Mouse (Mus musculus) frontal cortex, adult (tissue): ENCODE data around the gene Camk2g.

Source experiments
- ATAC-seq: cut with Nextera tagmentation; 2 replicates; pipeline ENCODE4 v1.9.2; 2017; ENCODE audit warnings: mild to moderate bottlenecking, moderate library complexity, mixed read lengths; ENCODE audit not compliant: low TSS enrichment

Gene Camk2g

GRCm38 (mm10) chr14:20793758-20794531 lies at the start of gene Camk2g:
Gene Camk2g (minus strand): TSS chr14:20794088.
- peak; percentile 24; the same call in 1 of the 2 replicates for ATAC-seq

- no peak for ATAC-seq
Measured at GRCm38 (mm10) chr14:20842629-20843028, 48.7 kb upstream of the Camk2g start.

- ATAC-seq = no peak
Measured at GRCm38 (mm10) chr14:20841526-20841925, 47.6 kb upstream of the Camk2g start.

DNA sequence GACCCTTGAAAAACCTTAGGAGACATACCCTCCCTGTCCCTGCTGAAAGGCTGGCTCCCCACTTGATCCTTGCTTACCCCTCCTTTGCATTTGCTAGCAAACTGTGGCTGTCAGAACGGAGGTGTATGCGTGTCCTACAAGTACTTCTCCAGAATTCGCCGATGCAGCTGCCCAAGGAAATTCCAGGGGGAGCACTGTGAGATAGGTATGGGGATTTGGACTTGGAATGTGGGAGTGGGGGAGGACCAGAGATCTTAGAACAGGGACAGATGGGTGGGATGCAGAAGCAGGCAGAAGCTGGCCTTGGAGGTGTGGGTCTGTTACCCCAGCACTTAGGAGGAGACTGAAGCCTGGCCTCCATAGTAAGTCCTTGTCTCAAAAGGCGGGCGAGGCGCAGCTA lies 43.8 kb upstream of the Camk2g start:
- ATAC-seq = no peak; the same call in 1 of the 2 replicates

DNA sequence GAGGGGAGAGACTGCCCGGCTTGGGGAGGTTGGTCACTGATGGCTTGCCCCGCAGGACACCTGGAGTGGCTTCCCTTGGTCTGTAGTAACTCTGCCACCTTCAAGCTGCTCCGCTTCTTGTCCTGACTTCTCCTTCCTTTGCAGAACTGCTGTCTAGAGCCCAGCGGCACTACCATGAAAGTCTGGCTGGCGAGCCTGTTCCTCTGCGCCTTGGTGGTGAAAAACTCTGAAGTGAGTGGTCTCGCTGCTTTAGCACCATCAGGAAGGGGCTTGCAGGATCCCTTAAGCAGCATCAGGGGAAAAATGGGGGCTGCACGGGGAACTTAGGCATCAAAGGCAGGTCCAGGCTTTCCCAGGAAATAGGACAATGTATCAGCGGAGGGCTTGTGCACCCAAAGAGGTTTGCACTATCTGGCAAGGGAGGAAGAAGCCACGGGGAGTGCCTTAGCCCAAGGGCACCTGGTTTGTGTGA lies 43.1 kb upstream of the Camk2g start:
- ATAC-seq = peak; percentile 16

GRCm38 (mm10) chr14:20836171-20836904 lies 42.5 kb upstream of the Camk2g start, which contains the start of gene Plau:
Gene Plau (plus strand): TSS chr14:20836660.
- ATAC-seq = peak; percentile 32

- ATAC-seq = no peak
Measured at GRCm38 (mm10) chr14:20834136-20834535, 40.2 kb upstream of the Camk2g start.

DNA sequence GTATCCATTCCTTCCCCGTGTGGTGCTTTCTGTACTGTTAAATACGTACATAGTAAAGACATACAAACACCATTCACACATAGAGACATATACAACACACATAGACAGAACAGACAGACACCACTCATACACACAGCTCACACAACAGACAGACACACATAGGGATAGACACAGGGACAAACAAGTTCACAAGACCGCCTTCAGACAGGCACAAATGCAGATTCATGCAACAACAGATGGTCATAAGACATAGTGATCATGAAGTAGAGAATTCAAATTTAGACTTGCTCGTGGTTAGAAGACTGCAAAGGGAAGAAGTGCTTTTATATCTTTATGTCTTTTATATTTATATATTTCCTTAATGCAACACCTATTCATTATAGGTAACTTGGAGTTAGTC lies 39.6 kb upstream of the Camk2g start:
- no peak for ATAC-seq

- ATAC-seq = peak; percentile 74
Measured at GRCm38 (mm10) chr14:20831915-20832314, 38.0 kb upstream of the Camk2g start.

- peak; percentile 56; the same call in 1 of the 2 replicates for ATAC-seq
Measured at GRCm38 (mm10) chr14:20831141-20831910, 37.4 kb upstream of the Camk2g start.

- ATAC-seq = no peak
Measured at GRCm38 (mm10) chr14:20829523-20830366, 35.9 kb upstream of the Camk2g start.

DNA sequence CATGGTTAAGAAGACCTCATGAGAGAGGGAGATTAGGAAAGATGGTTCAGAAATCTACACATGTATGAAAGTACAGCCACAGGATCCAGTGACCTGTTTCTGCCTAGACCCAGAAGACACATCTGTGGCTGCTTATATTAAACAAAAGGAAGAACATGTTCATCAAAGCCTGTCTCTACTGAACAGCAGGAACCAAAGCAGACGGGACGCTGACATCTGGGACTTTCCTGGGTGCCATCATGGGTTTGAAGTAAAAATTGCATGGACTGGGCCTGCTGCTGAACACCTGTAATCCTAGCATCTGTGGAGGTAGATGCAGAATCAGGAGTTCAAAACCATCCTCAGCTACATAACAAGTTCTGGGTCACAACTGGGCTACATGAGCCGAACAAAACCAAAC lies 34.6 kb upstream of the Camk2g start:
- no peak for ATAC-seq

DNA sequence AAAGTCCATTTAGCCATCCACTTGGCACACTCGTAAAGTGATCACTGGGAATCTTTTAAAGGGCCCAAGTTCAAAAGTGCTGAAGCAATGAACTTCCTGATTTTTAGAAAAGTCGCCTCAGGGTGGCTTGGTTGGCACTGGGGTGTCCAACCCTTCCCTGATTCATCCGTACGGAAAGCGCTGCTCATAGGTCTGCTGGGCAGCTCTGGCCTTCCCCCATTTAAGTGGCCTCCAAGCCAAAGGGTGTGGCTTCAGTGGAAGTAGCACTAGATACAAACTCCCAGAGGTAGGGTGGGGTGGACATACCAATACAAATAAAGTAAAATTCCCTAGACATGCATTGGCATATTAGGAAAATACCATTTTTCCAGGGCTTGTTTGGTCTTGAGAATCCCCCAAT lies 33.6 kb upstream of the Camk2g start:
- ATAC-seq = no peak

DNA sequence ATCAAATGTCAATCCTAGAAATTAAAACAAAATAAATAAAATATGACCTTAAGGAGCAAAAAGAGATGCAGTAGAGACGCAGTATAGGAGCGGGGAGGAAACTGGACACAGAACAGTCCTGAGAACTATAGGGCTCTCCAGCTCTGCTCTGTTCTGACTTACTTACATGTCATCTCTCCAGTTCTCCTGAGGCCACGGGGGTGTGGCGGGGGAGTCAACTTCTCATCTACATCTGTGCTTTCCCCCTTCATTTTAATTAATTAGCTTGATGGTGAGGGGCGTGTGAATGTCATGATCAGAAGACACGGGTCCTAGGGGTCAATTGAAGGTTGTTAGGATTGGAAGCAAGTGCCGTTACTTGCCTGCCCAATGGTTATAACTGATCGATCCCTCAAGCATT lies 33.2 kb upstream of the Camk2g start:
- no peak for ATAC-seq

DNA sequence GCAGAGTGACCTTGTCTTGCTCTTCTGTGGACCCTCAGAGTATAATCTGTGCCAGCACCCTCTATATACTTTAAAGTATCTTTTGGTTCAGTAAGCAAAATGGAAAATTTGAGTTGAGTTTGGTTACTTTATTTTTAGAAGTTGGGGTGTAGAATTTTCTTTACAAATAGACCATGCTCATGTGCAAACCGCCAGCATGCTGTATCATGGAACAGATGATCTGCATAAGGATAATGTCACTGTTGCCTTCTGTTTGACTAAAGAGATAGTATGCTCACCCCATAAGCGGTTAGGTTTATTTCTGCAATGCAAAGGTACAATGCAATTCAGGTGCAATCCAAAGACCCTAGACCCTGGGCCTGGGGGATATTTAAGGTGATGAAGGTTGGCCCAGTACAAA lies 31.6 kb upstream of the Camk2g start:
- peak; percentile 81 for ATAC-seq

DNA sequence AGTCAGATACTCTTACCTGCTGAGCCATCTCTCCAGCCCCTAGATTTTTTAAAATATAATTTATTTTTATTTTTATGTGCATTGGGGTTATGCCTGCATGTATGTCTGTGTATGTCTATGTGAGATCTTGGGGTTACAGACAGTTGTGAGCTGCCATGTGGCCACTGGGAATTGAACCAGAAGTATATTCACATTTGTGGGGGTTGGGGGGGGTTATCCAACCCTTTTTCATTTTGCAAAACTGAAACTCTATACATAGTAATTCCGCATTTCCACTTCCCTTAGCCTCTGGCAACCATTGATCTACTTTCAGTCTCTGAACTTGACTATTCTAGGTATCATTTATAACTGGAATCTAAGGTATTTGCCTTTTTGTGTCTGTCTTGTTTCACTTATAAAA lies 30.6 kb upstream of the Camk2g start:
- no peak for ATAC-seq

- ATAC-seq = peak; percentile 89
Measured at GRCm38 (mm10) chr14:20815448-20815847, 21.6 kb upstream of the Camk2g start.

- ATAC-seq = no peak
Measured at GRCm38 (mm10) chr14:20811779-20812406, 18.0 kb upstream of the Camk2g start.

DNA sequence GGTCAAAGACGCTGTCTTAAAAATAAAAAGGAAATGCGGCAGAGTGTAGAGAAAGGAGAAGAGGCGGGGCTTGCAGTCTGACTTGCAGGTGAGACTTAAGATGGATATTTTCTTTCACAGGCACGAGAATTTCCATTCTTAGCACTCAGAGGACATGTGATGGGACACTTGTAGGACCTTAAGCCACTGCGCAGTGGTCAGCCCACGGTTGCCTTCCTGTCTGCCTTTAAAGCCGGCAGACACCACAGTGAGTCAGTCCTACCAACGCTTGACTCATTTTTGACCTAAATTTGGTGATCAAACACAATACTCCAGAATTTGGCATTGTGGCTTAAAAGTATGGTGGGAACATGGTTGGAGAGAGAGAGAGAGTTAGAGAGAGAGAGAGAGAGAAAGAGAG lies 17.3 kb upstream of the Camk2g start:
- no peak for ATAC-seq

DNA sequence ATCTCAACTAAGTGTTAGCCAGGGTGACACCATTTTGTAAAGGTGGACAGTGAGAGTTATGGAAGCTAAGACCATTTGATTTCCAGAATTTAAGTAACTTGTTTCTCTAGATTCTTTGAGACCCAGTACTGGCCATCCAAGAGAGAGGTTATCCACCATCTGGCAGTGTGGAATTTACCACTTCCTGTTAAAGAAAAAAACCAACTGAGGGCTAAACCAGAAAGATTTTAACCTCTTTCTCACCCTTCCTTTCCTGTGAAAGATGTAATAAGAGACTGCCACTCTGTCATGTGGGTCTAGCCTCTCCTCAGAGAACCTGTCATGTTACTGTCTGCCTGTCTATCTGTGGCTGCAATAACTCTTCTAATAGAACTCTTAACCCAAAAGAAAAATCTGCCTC lies 15.9 kb upstream of the Camk2g start:
- no peak for ATAC-seq

DNA sequence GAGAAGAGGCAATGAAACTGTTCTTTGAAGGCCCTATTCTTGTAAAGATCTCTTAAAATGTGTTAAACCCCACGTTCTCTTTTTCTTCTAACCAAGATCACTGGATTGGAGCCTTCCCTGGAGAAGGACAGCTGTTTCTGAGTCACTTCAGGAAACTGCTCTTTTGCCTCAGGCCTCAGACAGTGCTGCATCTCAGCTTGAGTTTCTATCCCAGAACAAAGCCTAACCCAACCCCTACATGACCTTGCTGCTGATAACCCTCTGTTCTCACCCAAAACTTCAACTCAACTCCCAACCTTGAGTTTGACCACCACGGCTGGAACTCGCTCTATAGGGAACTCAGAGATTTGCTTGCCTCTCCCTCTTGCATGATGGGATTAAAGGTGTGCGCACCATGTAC lies 15.5 kb upstream of the Camk2g start:
- ATAC-seq = no peak
